Mouse (Mus musculus) G1E (cell line): ENCODE results near the gene Col4a1.

ENCODE experiments used
- CTCF ChIP-seq: IDR thresholded peaks from 2 replicates; pipeline ENCODE4 v1.5.1; 2012; ENCODE audit warnings: low read depth, low read length, inconsistent platforms, mixed read lengths
- POLR2AphosphoS5 ChIP-seq: IDR thresholded peaks from 2 replicates; pipeline ENCODE4 v1.6.1; 2012; ENCODE audit warnings: low read depth, low read length, inconsistent platforms; ENCODE audit not compliant: insufficient replicate concordance

DNA sequence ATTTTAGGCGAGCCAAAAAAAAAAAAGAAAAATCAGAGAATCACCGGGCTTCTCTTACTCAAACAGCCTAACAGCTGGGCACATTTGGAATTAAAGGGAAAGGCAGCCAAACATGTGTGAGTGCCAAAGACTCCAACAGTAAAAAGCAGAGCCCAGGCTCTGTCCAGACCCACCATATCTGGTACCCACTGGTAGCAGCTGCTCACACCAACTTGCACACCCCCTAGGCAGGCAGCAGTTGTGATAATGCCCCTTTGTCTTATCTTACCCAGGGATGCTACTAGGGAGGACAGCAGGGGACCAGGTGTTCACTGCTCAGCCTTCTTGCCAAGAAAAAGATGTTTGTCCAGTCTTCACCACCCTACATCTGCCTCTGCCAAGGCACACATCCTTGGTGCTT, 71.1 kb downstream of the Col4a1 start:
- TF ChIP-seq CTCF (no peak), POLR2AphosphoS5 (no peak)
